46 mouse cellular contexts compared by ENCODE assay signal in the genomic region with DNA sequence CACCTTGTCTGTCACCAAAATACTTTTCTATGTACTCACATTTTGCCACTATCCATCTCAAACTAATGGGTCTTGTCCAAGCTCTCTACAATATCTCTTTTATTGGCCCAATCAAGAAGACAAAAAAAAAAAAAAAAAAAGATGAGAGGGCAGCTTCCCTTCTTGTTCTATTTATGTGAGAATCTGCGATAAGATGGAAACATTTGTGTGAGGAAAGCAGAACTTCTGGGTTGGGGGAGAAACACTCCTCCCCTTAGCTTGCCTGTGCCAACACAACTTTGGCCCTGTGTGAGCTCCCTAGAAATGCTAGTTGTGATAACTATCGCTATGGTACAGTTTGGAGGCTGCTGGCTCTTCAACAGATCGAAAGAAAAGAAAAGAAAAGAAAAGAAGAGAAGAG. TPM values are rescaled to one million over a fixed set of nuclear protein-coding genes. Genes with fewer than 3 reads are reported as not detected.
"Had no signal": no experiment of that assay in that cellular context is flagged by ENCODE, and none has a peak within 500 bp of the region (broad histone marks: within the 10 kb centered on the region; RNA-seq: fewer than 3 reads in every experiment).

No protein-coding gene starts in this region.

- H3K4me1 ChIP-seq: limb, embryonic 10.5 days; limb, embryonic 12.5 days; limb, embryonic 13.5 days; limb, embryonic 15.5 days; liver, embryonic 12.5 days; liver, embryonic 13.5 days; liver, embryonic 15.5 days; lung, embryonic 15.5 days; midbrain, embryonic 10.5 days; midbrain, embryonic 12.5 days; midbrain, embryonic 13.5 days; midbrain, embryonic 15.5 days had no signal

- H3K9ac ChIP-seq: limb, embryonic 12.5 days; limb, embryonic 13.5 days; limb, embryonic 15.5 days; liver, embryonic 12.5 days; liver, embryonic 13.5 days; liver, embryonic 14.5 days; liver, embryonic 15.5 days; liver, postnatal 0 days; lung, embryonic 14.5 days; lung, embryonic 15.5 days; midbrain, embryonic 12.5 days; midbrain, embryonic 13.5 days; midbrain, embryonic 15.5 days had no signal

- H3K4me2 ChIP-seq: limb, embryonic 12.5 days; limb, embryonic 13.5 days; limb, embryonic 15.5 days; liver, embryonic 11.5 days; liver, embryonic 12.5 days; liver, embryonic 13.5 days; liver, embryonic 15.5 days; lung, embryonic 14.5 days; lung, embryonic 15.5 days; midbrain, embryonic 11.5 days; midbrain, embryonic 12.5 days; midbrain, embryonic 13.5 days; midbrain, embryonic 15.5 days had no signal

- H3K4me3 ChIP-seq: limb, embryonic 10.5 days; limb, embryonic 12.5 days; limb, embryonic 13.5 days; limb, embryonic 15.5 days; liver, embryonic 12.5 days; liver, embryonic 13.5 days; liver, embryonic 15.5 days; lung, embryonic 15.5 days; megakaryocyte, embryonic 14.5 days; midbrain, embryonic 10.5 days; midbrain, embryonic 12.5 days; midbrain, embryonic 13.5 days; midbrain, embryonic 15.5 days; myocyte had no signal

- ATAC-seq: liver, embryonic 12.5 days; liver, postnatal 0 days; lung, postnatal 0 days; midbrain, embryonic 13.5 days; midbrain, embryonic 15.5 days; midbrain, embryonic 16.5 days had no signal

- H3K27me3 ChIP-seq: limb, embryonic 12.5 days; limb, embryonic 13.5 days; limb, embryonic 15.5 days; liver, embryonic 12.5 days; liver, embryonic 13.5 days; liver, embryonic 15.5 days; lung, embryonic 15.5 days; megakaryocyte, embryonic 14.5 days; midbrain, embryonic 12.5 days; midbrain, embryonic 13.5 days; midbrain, embryonic 15.5 days had no signal

- H3K9me3 ChIP-seq: limb, embryonic 10.5 days; limb, embryonic 12.5 days; limb, embryonic 13.5 days; limb, embryonic 15.5 days; liver, embryonic 12.5 days; liver, embryonic 13.5 days; liver, embryonic 15.5 days; lung, embryonic 15.5 days; megakaryocyte, embryonic 14.5 days; midbrain, embryonic 10.5 days; midbrain, embryonic 12.5 days; midbrain, embryonic 13.5 days; midbrain, embryonic 15.5 days had no signal

- H3K27ac ChIP-seq: limb, embryonic 10.5 days; limb, embryonic 12.5 days; limb, embryonic 13.5 days; limb, embryonic 15.5 days; liver, embryonic 12.5 days; liver, embryonic 13.5 days; liver, embryonic 14.5 days; liver, embryonic 15.5 days; lung, embryonic 15.5 days; macrophage; midbrain, embryonic 10.5 days; midbrain, embryonic 12.5 days; midbrain, embryonic 13.5 days; midbrain, embryonic 15.5 days had no signal

- DNase-seq: left cerebral cortex, postnatal 4 days; liver; liver, embryonic 13.5 days; liver, postnatal 0 days; lung, adult 18-20 months; lung, adult 2 months; lung, embryonic 14.5 days; lung, postnatal 10 days; lung, postnatal 14 days; lung, postnatal 36 days; lung, postnatal 4 days had no signal

- H3K36me3 ChIP-seq: limb, embryonic 10.5 days; limb, embryonic 12.5 days; limb, embryonic 13.5 days; limb, embryonic 15.5 days; liver, embryonic 12.5 days; liver, embryonic 13.5 days; liver, embryonic 15.5 days; lung, embryonic 15.5 days; midbrain, embryonic 10.5 days; midbrain, embryonic 12.5 days; midbrain, embryonic 13.5 days; midbrain, embryonic 15.5 days had no signal

RNA-seq across cellular contexts. Expression of gene Fshr, which starts 38.0 kb away (rescaled TPM):
- total RNA-seq: left cerebral cortex, adult 8-10 months; left cerebral cortex, postnatal 10 days; left cerebral cortex, postnatal 14 days; left cerebral cortex, postnatal 25 days; left cerebral cortex, postnatal 36 days; left cerebral cortex, postnatal 4 days; liver, adult 2 months; megakaryocyte progenitor cell, adult 5-6 weeks; megakaryocyte, adult 5-6 weeks; megakaryocyte-erythroid progenitor cell, adult 5-6 weeks; midbrain, postnatal 0 days; monocyte, adult 5-6 weeks had no signal
- polyA plus RNA-seq: limb, embryonic 10.5 days; limb, embryonic 11.5 days; limb, embryonic 12.5 days; limb, embryonic 13.5 days; limb, embryonic 14.5 days; limb, embryonic 15.5 days; liver, adult 2 months; liver, embryonic 11.5 days; liver, embryonic 12.5 days; liver, embryonic 13.5 days; liver, embryonic 14.5 days; liver, embryonic 15.5 days; liver, embryonic 16.5 days; liver, postnatal 0 days; lung, adult 2 months; lung, embryonic 14.5 days; lung, embryonic 15.5 days; lung, embryonic 16.5 days; lung, postnatal 0 days; macrophage; midbrain, embryonic 10.5 days; midbrain, embryonic 11.5 days; midbrain, embryonic 12.5 days; midbrain, embryonic 13.5 days; midbrain, embryonic 15.5 days; midbrain, embryonic 16.5 days; midbrain, postnatal 0 days; myocyte; neural tube, embryonic 11.5 days had no signal
